Comparison of ENCODE assay signal across 33 mouse cellular contexts in genomic region chr5:113298826-113299225, GRCm38 (mm10). TPM values are rescaled to one million over a fixed set of nuclear protein-coding genes. Genes with fewer than 3 reads are reported as not detected.
DNase-seq lines count a peak whose midpoint lies in the region; ATAC-seq and TF ChIP-seq lines count a peak whose summit lies in the region.
"Had no signal": no experiment of that assay in that cellular context is flagged by ENCODE, and none has a peak within 500 bp of the region (broad histone marks: within the 10 kb centered on the region; RNA-seq: fewer than 3 reads in every experiment).

No protein-coding gene starts in this region.

- H3K4me1 ChIP-seq in cerebellum, adult 2 months (ENCODE audit: control insufficient read depth, insufficient read depth, low read length) = peaks cover 48% of the 10 kb centered on the region
- peaks cover 12% of the 10 kb centered on the region for H3K4me1 ChIP-seq in midbrain, embryonic 16.5 days (ENCODE audit: control insufficient read depth, insufficient read depth, low read length)

- H3K27ac ChIP-seq in cerebellum, adult 2 months (ENCODE audit: insufficient read depth, low read length) = peak overlapping the region; percentile 21
- no peak overlapping the region for H3K27ac ChIP-seq in layer of hippocampus, adult 2 months
- no peak overlapping the region for H3K27ac ChIP-seq in midbrain, embryonic 16.5 days (ENCODE audit: low read length)
- H3K27ac ChIP-seq: forebrain, embryonic 10.5 days; forebrain, embryonic 13.5 days; heart, adult 2 months; heart, embryonic 10.5 days; heart, embryonic 13.5 days; hindbrain, embryonic 14.5 days; hindbrain, postnatal 0 days had no signal

- DNase-seq in cerebellum, adult 2 months = peak in 1 of 2 experiments; percentile 61
- DNase-seq in brain, adult 2 months (ENCODE audit: low read depth, low spot score) = peak; percentile 48
- DNase-seq in cerebellum, adult 8-10 months = peak; percentile 50
- peak; percentile 63 to 64 for DNase-seq in cerebellum, postnatal 10 days
- DNase-seq in layer of hippocampus, adult 2 months (ENCODE audit: low spot score in 2 of 2) = no peak
- DNase-seq in ovary, postnatal 14 days (ENCODE audit: low spot score) = no peak
- DNase-seq: adrenal gland, adult 2 months; adrenal gland, postnatal 25 days; gastrocnemius, postnatal 10 days; gastrocnemius, postnatal 36 days; heart, adult 2 months; heart, postnatal 14 days; heart, postnatal 4 days had no signal

- H3K36me3 ChIP-seq in midbrain, embryonic 16.5 days (ENCODE audit: control insufficient read depth, insufficient read depth, low read length) = 0 out of 2 replicates have a peak, but pooled peaks cover 3% of the 10 kb centered on the region
- H3K36me3 ChIP-seq: forebrain, embryonic 10.5 days; heart, embryonic 10.5 days; heart, embryonic 13.5 days had no signal

- 26% methylated on average over 6 of the region's 6 CpGs for WGBS in cerebellum, adult 2 months
- WGBS in midbrain, embryonic 16.5 days = 71% methylated on average over 6 of the region's 6 CpGs

- H3K4me3 ChIP-seq in cerebellum, adult 2 months (replicated peaks; ENCODE audit: insufficient read depth, low read depth, low read length) = no peak overlapping the region
- no peak overlapping the region for H3K4me3 ChIP-seq in layer of hippocampus, adult 2 months
- no peak overlapping the region for H3K4me3 ChIP-seq in midbrain, embryonic 16.5 days (ENCODE audit: low read depth, low read length)
- H3K4me3 ChIP-seq: forebrain, embryonic 10.5 days; forebrain, embryonic 13.5 days; heart, adult 2 months; heart, embryonic 10.5 days; heart, embryonic 13.5 days had no signal

- TF ChIP-seq CTCF in cerebellum, adult 2 months (IDR thresholded peaks at IDR 0.05; ENCODE audit: borderline replicate concordance, insufficient read depth, low read depth, low read length) = no peak
- TF ChIP-seq CTCF in layer of hippocampus, adult 2 months (conservative IDR thresholded peaks at IDR 0.05) = no peak

- ATAC-seq in cerebellum, adult (ENCODE audit: insufficient number of reproducible peaks, low FRiP score, low TSS enrichment) = no peak
- ATAC-seq in midbrain, embryonic 16.5 days = no peak
- ATAC-seq: CD4-positive, CD25-positive, alpha-beta regulatory T cell, adult 4 months; forebrain, embryonic 13.5 days; forebrain, embryonic 16.5 days; hindbrain, postnatal 0 days; inflammation-experienced regulatory T-cells, adult 6 months had no signal

- no peaks in the 10 kb centered on the region for H3K27me3 ChIP-seq in cerebellum, adult 2 months (ENCODE audit: control insufficient read depth, insufficient read depth, low read length)
- no peaks in the 10 kb centered on the region for H3K27me3 ChIP-seq in midbrain, embryonic 16.5 days (ENCODE audit: control insufficient read depth, insufficient read depth, low read depth, low read length)

- H3K4me2 ChIP-seq in midbrain, embryonic 16.5 days (ENCODE audit: low read length) = no peak overlapping the region
- H3K4me2 ChIP-seq: forebrain, embryonic 13.5 days; hindbrain, embryonic 14.5 days had no signal

- no peak overlapping the region for H3K9ac ChIP-seq in midbrain, embryonic 16.5 days (ENCODE audit: low read depth, low read length)
- H3K9ac ChIP-seq: forebrain, embryonic 13.5 days; heart, embryonic 13.5 days; hindbrain, embryonic 14.5 days had no signal

- TF ChIP-seq POLR2A in cerebellum, adult 2 months (IDR thresholded peaks at IDR 0.05; ENCODE audit: borderline replicate concordance, insufficient read depth, low read length) = no peak

- no peaks in the 10 kb centered on the region for H3K9me3 ChIP-seq in midbrain, embryonic 16.5 days (replicated peaks; ENCODE audit: control insufficient read depth, low read length, poor library complexity, severe bottlenecking)
- H3K9me3 ChIP-seq: forebrain, embryonic 10.5 days; forebrain, embryonic 13.5 days; heart, embryonic 10.5 days; heart, embryonic 13.5 days had no signal

RNA-seq across cellular contexts. Expression of gene Sgsm1, which starts 11.8 kb away (rescaled TPM):
- polyA plus RNA-seq in cerebellum, adult 2 months (2012; rRNA removed) = 73.9 and 77.7 TPM in 2 replicates
- 10 to 100 TPM; 80.3 to 85.4 TPM for total RNA-seq in layer of hippocampus, adult 2 months (2021)
- polyA plus RNA-seq in midbrain, embryonic 16.5 days (2015; fragmentation: Nextera tagmentation; extraction: Ambion mirVana) = 27.5 and 29.4 TPM in 2 replicates
- total RNA-seq: granulocyte monocyte progenitor cell, adult 5-6 weeks; MEL had no signal
- polyA plus RNA-seq: CD4-positive, CD25-positive, alpha-beta regulatory T cell, adult 4 months; inflammation-experienced regulatory T-cells, adult 6 months had no signal

RNA-seq across cellular contexts. Expression of gene Aym1, which starts 58.3 kb away (rescaled TPM):
- polyA plus RNA-seq in cerebellum, adult 2 months (2012; rRNA removed) = not detected in 2 replicates
- total RNA-seq in layer of hippocampus, adult 2 months (2021) = not detected
- polyA plus RNA-seq in midbrain, embryonic 16.5 days (2015; fragmentation: Nextera tagmentation; extraction: Ambion mirVana) = not detected in 2 replicates
- total RNA-seq: adrenal gland, adult 2 months; adrenal gland, postnatal 25 days; gastrocnemius, adult 18-20 months; gastrocnemius, postnatal 10 days; gastrocnemius, postnatal 36 days; granulocyte monocyte progenitor cell, adult 5-6 weeks; heart, adult 2 months; heart, postnatal 14 days; heart, postnatal 4 days; hindbrain, postnatal 0 days; MEL had no signal
- polyA plus RNA-seq: adrenal gland, adult 2 months; C2C12; CD4-positive, CD25-positive, alpha-beta regulatory T cell, adult 4 months; embryonic facial prominence, embryonic 11.5 days; embryonic facial prominence, embryonic 14.5 days; forebrain, embryonic 10.5 days; forebrain, embryonic 13.5 days; forebrain, embryonic 16.5 days; heart, adult 2 months; heart, embryonic 10.5 days; heart, embryonic 13.5 days; heart, embryonic 16.5 days; hindbrain, embryonic 11.5 days; hindbrain, embryonic 14.5 days; hindbrain, postnatal 0 days; inflammation-experienced regulatory T-cells, adult 6 months; intestine, embryonic 16.5 days had no signal

Comparison
In these comparisons a context has a peak if more than half of its experiments do, and no peak if none do; other contexts are left out.
1. DNase-seq: peak in brain, adult 2 months (single experiment), cerebellum, adult 8-10 months (single experiment) and cerebellum, postnatal 10 days (2 of 2); none in layer of hippocampus, adult 2 months (0 of 2) and ovary, postnatal 14 days (single experiment).